Mouse (Mus musculus) CH12.LX (cell line): ENCODE results near the gene Scn8a. TPM values are rescaled to one million over a fixed set of nuclear protein-coding genes. Genes with fewer than 3 reads are reported as not detected.

Source experiments
- DNase-seq: peaks from one replicate; pipeline ENCODE4 v3.0.0-alpha.2; 2013; ENCODE audit errors: extremely low read depth
- H3K27ac ChIP-seq: 2 replicates; pipeline ENCODE4 v1.5.1; 2012; ENCODE audit warnings: low read depth, mild to moderate bottlenecking, control low read depth, moderate library complexity; ENCODE audit not compliant: insufficient read depth
- H3K27me3 ChIP-seq: replicated peaks from 2 replicates; pipeline ENCODE3; 2012; ENCODE audit warnings: inconsistent platforms
- H3K36me3 ChIP-seq, 2 experiments: replicated peaks in 1 of 2; 2 replicates each; pipeline versions ENCODE3 to v1.6.1; 2012; ENCODE audit warnings: inconsistent platforms in 1 of 2, low read length in 1 of 2, mild to moderate bottlenecking in 1 of 2, mixed read lengths in 1 of 2, moderate library complexity in 1 of 2; ENCODE audit not compliant: control insufficient read depth in 1 of 2, insufficient read depth in 1 of 2
- H3K4me1 ChIP-seq, 2 experiments: 2 replicates each; pipeline ENCODE4 v1.6.1; 2012; ENCODE audit warnings: inconsistent platforms in 1 of 2, moderate library complexity in 1 of 2; ENCODE audit not compliant: insufficient read depth in 2 of 2, control insufficient read depth in 1 of 2
- H3K4me2 ChIP-seq: 2 replicates; pipeline ENCODE4 v1.6.1; 2012; ENCODE audit warnings: low read depth, mild to moderate bottlenecking, control low read depth; ENCODE audit not compliant: poor library complexity, insufficient read depth, severe bottlenecking
- H3K4me3 ChIP-seq, 3 experiments: fragments of 150-350 bp in 1 of 3; sonication (generic) in 1 of 3; replicated peaks in 1 of 3; 2 replicates each; pipeline versions ENCODE3 to v1.5.1; 2011 to 2012; ENCODE audit warnings: low read depth in 2 of 3, low read length in 2 of 3, mild to moderate bottlenecking in 2 of 3, moderate library complexity in 2 of 3, control low read depth in 1 of 3, improper control_type of control experiment in 1 of 3, inconsistent platforms in 1 of 3, mixed read lengths in 1 of 3; ENCODE audit not compliant: poor library complexity in 1 of 3
- H3K79me2 ChIP-seq: replicated peaks from 2 replicates; pipeline ENCODE4 v1.6.1; 2012; ENCODE audit warnings: mild to moderate bottlenecking, moderate library complexity; ENCODE audit not compliant: control insufficient read depth, poor library complexity, insufficient read depth, severe bottlenecking; ENCODE audit errors: extremely low read depth
- H3K9ac ChIP-seq: 2 replicates; pipeline ENCODE4 v1.6.1; 2012; ENCODE audit warnings: low read depth, mild to moderate bottlenecking, control low read depth, moderate library complexity; ENCODE audit not compliant: insufficient read depth
- H3K9me3 ChIP-seq: replicated peaks from 2 replicates; pipeline ENCODE3; 2012; ENCODE audit warnings: low read length, inconsistent platforms, mixed read lengths
- BHLHE40 ChIP-seq: IDR thresholded peaks from 2 replicates; pipeline ENCODE4 v1.6.1; 2011; ENCODE audit warnings: mild to moderate bottlenecking, low read depth, low read length, improper control_type of control experiment
- CHD2 ChIP-seq: IDR thresholded peaks from 2 replicates; pipeline ENCODE4 v1.6.1; 2011; ENCODE audit warnings: low read length, improper control_type of control experiment
- CTCF ChIP-seq, 2 experiments: IDR thresholded peaks in 1 of 2; conservative IDR thresholded peaks in 1 of 2; 2 replicates each; pipeline ENCODE4 v1.5.1; 2011 to 2012; ENCODE audit warnings: low read depth in 2 of 2, low read length in 2 of 2, improper control_type of control experiment in 1 of 2, inconsistent platforms in 1 of 2, mild to moderate bottlenecking in 1 of 2, moderate library complexity in 1 of 2
- ELF1 ChIP-seq: IDR thresholded peaks from 2 replicates; pipeline ENCODE4 v1.6.1; 2014; ENCODE audit warnings: low read depth, mild to moderate bottlenecking, inconsistent platforms, low read length, improper control_type of control experiment
- EP300 ChIP-seq: IDR thresholded peaks from 2 replicates; pipeline ENCODE4 v1.6.1; 2011; ENCODE audit warnings: low read length, improper control_type of control experiment
- ETS1 ChIP-seq: conservative IDR thresholded peaks from 2 replicates; pipeline ENCODE4 v1.6.1; 2012; ENCODE audit warnings: low read depth, mild to moderate bottlenecking, inconsistent platforms, low read length, improper control_type of control experiment, moderate library complexity
- HCFC1 ChIP-seq: IDR thresholded peaks from 2 replicates; pipeline ENCODE4 v1.6.1; 2012; ENCODE audit warnings: low read depth, mild to moderate bottlenecking, inconsistent platforms, low read length, improper control_type of control experiment
- IRF4 ChIP-seq: IDR thresholded peaks from 2 replicates; pipeline ENCODE4 v1.6.1; 2014; ENCODE audit warnings: low read depth, mild to moderate bottlenecking, inconsistent platforms, low read length, improper control_type of control experiment
- JUN ChIP-seq: IDR thresholded peaks from 2 replicates; pipeline ENCODE4 v1.6.1; 2011; ENCODE audit warnings: low read depth, mild to moderate bottlenecking, low read length, improper control_type of control experiment, moderate library complexity; ENCODE audit not compliant: insufficient read depth
- MAZ ChIP-seq: IDR thresholded peaks from 2 replicates; pipeline ENCODE4 v1.6.1; 2012; ENCODE audit warnings: low read depth, mild to moderate bottlenecking, inconsistent platforms, low read length, improper control_type of control experiment, moderate library complexity
- MEF2A ChIP-seq: IDR thresholded peaks from 2 replicates; pipeline ENCODE4 v1.6.1; 2014; ENCODE audit warnings: low read depth, mild to moderate bottlenecking, inconsistent platforms, low read length, improper control_type of control experiment, borderline replicate concordance
- MXI1 ChIP-seq: IDR thresholded peaks from 2 replicates; pipeline ENCODE4 v1.6.1; 2011; ENCODE audit warnings: mild to moderate bottlenecking, low read depth, low read length, improper control_type of control experiment
- MYC ChIP-seq: IDR thresholded peaks from 2 replicates; pipeline ENCODE4 v1.6.1; 2011; ENCODE audit warnings: low read depth, mild to moderate bottlenecking, improper control_type of control experiment, low read length
- RAD21 ChIP-seq: IDR thresholded peaks from 2 replicates; pipeline ENCODE4 v1.6.1; 2011; ENCODE audit warnings: low read depth, mild to moderate bottlenecking, low read length, improper control_type of control experiment, moderate library complexity
- SIN3A ChIP-seq: IDR thresholded peaks from 2 replicates; pipeline ENCODE4 v1.6.1; 2012; ENCODE audit warnings: low read length, improper control_type of control experiment, inconsistent platforms
- SMC3 ChIP-seq: IDR thresholded peaks from 2 replicates; pipeline ENCODE4 v1.6.1; 2011; ENCODE audit warnings: low read depth, low read length, improper control_type of control experiment
- TBP ChIP-seq: conservative IDR thresholded peaks from 2 replicates; pipeline ENCODE4 v1.6.1; 2011; ENCODE audit warnings: low read depth, low read length, improper control_type of control experiment
- UBTF ChIP-seq: IDR thresholded peaks from 2 replicates; pipeline ENCODE4 v1.6.1; 2012; ENCODE audit warnings: low read depth, mild to moderate bottlenecking, inconsistent platforms, low read length, improper control_type of control experiment, moderate library complexity
- USF1 ChIP-seq: IDR thresholded peaks from 2 replicates; pipeline ENCODE4 v1.6.1; 2014; ENCODE audit warnings: low read depth, mild to moderate bottlenecking, inconsistent platforms, low read length, improper control_type of control experiment
- ZC3H11A ChIP-seq: IDR thresholded peaks from 2 replicates; pipeline ENCODE4 v1.6.1; 2012; ENCODE audit warnings: low read depth, mild to moderate bottlenecking, inconsistent platforms, low read length, improper control_type of control experiment
- ZMIZ1 ChIP-seq: IDR thresholded peaks from 2 replicates; pipeline ENCODE4 v1.6.1; 2012; ENCODE audit warnings: low read depth, mild to moderate bottlenecking, inconsistent platforms, low read length, improper control_type of control experiment
- dilution Hi-C: fragments of 300-500 bp; cut with MboI; formaldehyde crosslinking; loops from 2 replicates; pipeline ENCODE4 v1.14.3; 2020; ENCODE audit warnings: low sequenced_read_pairs; ENCODE audit not compliant: extremely low pct_unique_long_range_greater_than_20kb, extremely low pct_ligation_motif_present
- in situ Hi-C: fragments of 300-500 bp; cut with MboI; formaldehyde crosslinking; loops from 3 replicates; pipeline ENCODE4 v1.14.3; 2019; ENCODE audit warnings: low sequenced_read_pairs, low pct_ligation_motif_present, low pct_unique_long_range_greater_than_20kb, mixed read lengths
- polyA plus RNA-seq: library from polyadenylated mRNA; unstranded; fragments of >175 nt; gene quantifications from 2 replicates; pipeline ENCODE4 v1.2.1, GENCODE M21; 2012; ENCODE audit warnings: low read depth; ENCODE audit not compliant: insufficient read length
- total RNA-seq, 2 experiments: library from RNA; depleted of rRNA; stranded (reverse); fragments of 300-350 nt in 1 of 2; fragments of >200 nt in 1 of 2; gene quantifications; 2 replicates each; pipeline ENCODE4 v1.2.3; 2012 to 2014

Gene Scn8a
- total and polyA plus RNA-seq, 3 experiments = 0.13 to 0.39 (median 0.15) TPM

GRCm38 (mm10) chr15:100860856-100861255, 8.8 kb upstream of the Scn8a start:
- dilution Hi-C loops = no loop called here
- peaks cover 7% of the 10 kb centered on the region for H3K9me3 ChIP-seq
- H3K27me3 ChIP-seq = peaks cover 64% of the 10 kb centered on the region
- H3K4me2 ChIP-seq = no peak overlapping the region
- H3K4me3 ChIP-seq = no peak overlapping the region
- H3K79me2 ChIP-seq = no peaks in the 10 kb centered on the region
- H3K4me1 ChIP-seq = no peaks in the 10 kb centered on the region
- H3K27ac ChIP-seq = no peak overlapping the region
- no peak for TF ChIP-seq USF1
- no peak for TF ChIP-seq CTCF (conservative IDR thresholded peaks at IDR 0.05 in 1 of 2, IDR thresholded peaks at IDR 0.05 in 1 of 2; ENCODE audit: low read depth in 2 of 2, low read length in 2 of 2)
- no peak for TF ChIP-seq JUN
- no peak for TF ChIP-seq MAZ
- no peak for TF ChIP-seq SIN3A
- TF ChIP-seq UBTF = no peak
- TF ChIP-seq MYC = no peak
- TF ChIP-seq, all 38 proteins: peak for 0
- no peak overlapping the region for H3K9ac ChIP-seq
- in situ Hi-C loops = no loop called here
- H3K36me3 ChIP-seq = no peaks in the 10 kb centered on the region
- no peak for DNase-seq

- dilution Hi-C loops = no loop called here
- no peak overlapping the region for H3K4me3 ChIP-seq
- no peaks in the 10 kb centered on the region for H3K79me2 ChIP-seq
- H3K4me2 ChIP-seq = no peak overlapping the region
- DNase-seq = no peak
- H3K27ac ChIP-seq = no peak overlapping the region
- no peak overlapping the region for H3K9ac ChIP-seq
- H3K27me3 ChIP-seq = peaks cover 48% of the 10 kb centered on the region
- H3K36me3 ChIP-seq = no peaks in the 10 kb centered on the region
- in situ Hi-C loops = no loop called here
- H3K9me3 ChIP-seq = peaks cover 20% of the 10 kb centered on the region
- no peak for TF ChIP-seq JUN
- no peak for TF ChIP-seq TBP
- no peak for TF ChIP-seq HCFC1
- no peak for TF ChIP-seq MYC
- TF ChIP-seq ETS1 = no peak
- no peak for TF ChIP-seq MXI1
- no peak for TF ChIP-seq ELF1
- TF ChIP-seq CTCF (conservative IDR thresholded peaks at IDR 0.05 in 1 of 2, IDR thresholded peaks at IDR 0.05 in 1 of 2; ENCODE audit: low read depth in 2 of 2, low read length in 2 of 2) = peak in 1 of 2 experiments; percentile 44; a peak in 2 of 4 replicates
- TF ChIP-seq ZC3H11A = no peak
- TF ChIP-seq CHD2 = no peak
- TF ChIP-seq SMC3 = peak; percentile 37
- TF ChIP-seq IRF4 = no peak
- TF ChIP-seq EP300 = no peak
- TF ChIP-seq BHLHE40 = no peak
- peak; percentile 28 for TF ChIP-seq RAD21
- no peak for TF ChIP-seq MEF2A
- no peak for TF ChIP-seq UBTF
- TF ChIP-seq ZMIZ1 = no peak
- H3K4me1 ChIP-seq = no peaks in the 10 kb centered on the region
Measured at GRCm38 (mm10) chr15:100865556-100865955, 4.1 kb upstream of the Scn8a start.
